Mouse (Mus musculus) hindbrain, embryonic 10.5 days (tissue): ENCODE measurements around the gene Thoc5. TPM values are rescaled to one million over a fixed set of nuclear protein-coding genes. Genes with fewer than 3 reads are reported as not detected.

ENCODE experiments used
- DNase-seq: peaks from one replicate; pipeline ENCODE4 v3.0.0-alpha.2; 2017; ENCODE audit warnings: low spot score
- H3K27ac ChIP-seq: fragments of 300-500 bp; sonication (generic); 2 replicates; pipeline ENCODE4 v1.5.1; 2016; ENCODE audit warnings: mild to moderate bottlenecking, moderate library complexity
- H3K27me3 ChIP-seq: fragments of 300-500 bp; sonication (generic); 2 replicates; pipeline ENCODE4 v1.6.1; 2016; ENCODE audit warnings: mild to moderate bottlenecking; ENCODE audit not compliant: poor library complexity, insufficient read depth, severe bottlenecking
- H3K36me3 ChIP-seq: fragments of 300-500 bp; sonication (generic); 2 replicates; pipeline ENCODE4 v1.6.1; 2016; ENCODE audit warnings: mild to moderate bottlenecking, moderate library complexity
- H3K4me1 ChIP-seq: fragments of 300-500 bp; sonication (generic); replicated peaks from 2 replicates; pipeline ENCODE4 v1.6.1; 2016; ENCODE audit warnings: mild to moderate bottlenecking
- H3K4me3 ChIP-seq: fragments of 300-500 bp; sonication (generic); 2 replicates; pipeline ENCODE4 v1.5.1; 2016; ENCODE audit warnings: mild to moderate bottlenecking, moderate library complexity
- H3K9me3 ChIP-seq: fragments of 300-500 bp; sonication (generic); 2 replicates; pipeline ENCODE4 v1.6.1; 2016; ENCODE audit warnings: mild to moderate bottlenecking, moderate library complexity
- WGBS: fragments of 180-500 bp; shearing (Covaris S2); methylation state at CpG from one replicate; pipeline ENCODE4 v1.1.7; 2016; 5-methylcytosine and 5-hydroxymethylcytosine counted together
- polyA plus RNA-seq: library from polyadenylated mRNA; unstranded; fragments of >200 nt; fragmentation: Nextera tagmentation; extraction: Ambion mirVana; gene quantifications from 2 replicates; pipeline ENCODE4 v1.2.1, GENCODE M21; 2016

Thoc5 gene
- polyA plus RNA-seq, 1 experiment from 2014 or later: 59.4 TPM

DNA sequence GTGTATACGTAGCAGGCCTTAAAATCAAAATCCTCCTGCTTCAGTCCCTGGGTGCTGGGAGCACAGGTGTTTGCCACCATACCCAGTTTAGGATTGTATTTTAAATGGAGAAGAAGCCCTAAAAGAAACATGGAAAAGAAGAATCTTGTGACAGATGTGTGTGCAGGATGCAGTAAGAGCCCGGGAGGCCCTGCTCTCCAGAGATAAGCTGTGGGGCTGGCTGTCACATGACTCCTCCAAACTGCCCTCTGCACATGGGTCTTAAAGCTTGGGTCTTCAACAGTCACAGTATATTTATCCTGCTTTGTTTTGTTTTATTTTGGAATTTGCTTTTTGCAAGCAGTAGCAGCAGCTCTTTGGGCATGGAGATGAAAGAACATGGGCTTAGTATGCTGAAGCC, 72.4 kb downstream of the Thoc5 start:
- Histone ChIP-seq H3K36me3 (no peaks in the 10 kb centered on the region), H3K4me1 (0 out of 2 replicates have a peak, but pooled peaks cover 3% of the 10 kb centered on the region), H3K9me3 (no peaks in the 10 kb centered on the region), H3K27ac (no peak overlapping the region), H3K27me3 (no peaks in the 10 kb centered on the region), H3K4me3 (no peak overlapping the region)
- 77% methylated on average over 2 of the region's 2 CpGs for WGBS
- DNase-seq: no peak

- H3K27me3 ChIP-seq: no peaks in the 10 kb centered on the region
- 83% methylated on average over 10 of the region's 10 CpGs for WGBS
- 0 out of 2 replicates have a peak, but pooled peaks cover 3% of the 10 kb centered on the region for H3K4me1 ChIP-seq
- no peak overlapping the region for H3K4me3 ChIP-seq
- DNase-seq: no peak
- H3K9me3 ChIP-seq: no peaks in the 10 kb centered on the region
- no peaks in the 10 kb centered on the region for H3K36me3 ChIP-seq
- no peak overlapping the region for H3K27ac ChIP-seq
Observed at GRCm38 (mm10) chr11:4968376-4968775, 73.3 kb downstream of the Thoc5 start.

- WGBS: 64% methylated on average over 13 of the region's 13 CpGs
- H3K27me3 ChIP-seq: peaks cover 13% of the 10 kb centered on the region; the same call in 1 of the 2 replicates
- H3K27ac ChIP-seq: no peak overlapping the region
- H3K9me3 ChIP-seq: no peaks in the 10 kb centered on the region
- DNase-seq: peak; percentile 58
- H3K4me1 ChIP-seq: 0 out of 2 replicates have a peak, but pooled peaks cover 3% of the 10 kb centered on the region
- H3K4me3 ChIP-seq: no peak overlapping the region
- no peaks in the 10 kb centered on the region for H3K36me3 ChIP-seq
Observed at GRCm38 (mm10) chr11:4972967-4973870, 78.1 kb downstream of the Thoc5 start.

GRCm38 (mm10) chr11:4973871-4974256, 78.7 kb downstream of the Thoc5 start:
- no peak overlapping the region for H3K27ac ChIP-seq
- no peak for DNase-seq

GRCm38 (mm10) chr11:4974376-4975122, 79.4 kb downstream of the Thoc5 start:
- Histone ChIP-seq H3K9me3 (no peaks in the 10 kb centered on the region), H3K27me3 (peaks cover 13% of the 10 kb centered on the region; the same call in 1 of the 2 replicates), H3K4me1 (0 out of 2 replicates have a peak, but pooled peaks cover 3% of the 10 kb centered on the region), H3K4me3 (no peak overlapping the region), H3K27ac (no peak overlapping the region), H3K36me3 (no peaks in the 10 kb centered on the region)
- WGBS: 82% methylated on average over 11 of the region's 11 CpGs
- DNase-seq: no peak

More at GRCm38 (mm10) chr11:4973871-4974256, 78.7 kb downstream of the Thoc5 start:
- 92% methylated on average over 2 of the region's 2 CpGs for WGBS
- H3K9me3 ChIP-seq: no peaks in the 10 kb centered on the region
- no peaks in the 10 kb centered on the region for H3K36me3 ChIP-seq
- H3K4me3 ChIP-seq: no peak overlapping the region
- peaks cover 13% of the 10 kb centered on the region; the same call in 1 of the 2 replicates for H3K27me3 ChIP-seq
- 0 out of 2 replicates have a peak, but pooled peaks cover 3% of the 10 kb centered on the region for H3K4me1 ChIP-seq

GRCm38 (mm10) chr11:4975623-4976022, 80.5 kb downstream of the Thoc5 start:
- Histone ChIP-seq H3K27me3 (peaks cover 13% of the 10 kb centered on the region; the same call in 1 of the 2 replicates), H3K4me1 (0 out of 2 replicates have a peak, but pooled peaks cover 3% of the 10 kb centered on the region), H3K27ac (no peak overlapping the region), H3K9me3 (no peaks in the 10 kb centered on the region), H3K4me3 (peak overlapping the region; percentile 31; the same call in 1 of the 2 replicates), H3K36me3 (no peaks in the 10 kb centered on the region)
- WGBS: 5% methylated on average over 14 of the region's 14 CpGs
- peak; percentile 67 for DNase-seq

Other genes starting within 250 kb of the Thoc5 start
- 696 and 709 TPM in 2 replicates for gene Uqcr10, start 191.0 kb upstream of the Thoc5 start, polyA plus RNA-seq
- 84.0 and 104 TPM in 2 replicates for gene Zmat5, start 190.6 kb upstream of the Thoc5 start, polyA plus RNA-seq
- 0.61 and 1.4 TPM in 2 replicates for gene Cabp7, start 148.5 kb upstream of the Thoc5 start, polyA plus RNA-seq
- 58.6 and 61.1 TPM in 2 replicates for gene Nf2, start 45.8 kb upstream of the Thoc5 start, polyA plus RNA-seq
- gene Nipsnap1, start 21.4 kb upstream of the Thoc5 start, polyA plus RNA-seq: 77.9 and 89.0 TPM in 2 replicates
- 0.29 and 0.44 TPM in 2 replicates for gene Nefh, start 52.7 kb downstream of the Thoc5 start, polyA plus RNA-seq
- gene Ap1b1, start 91.5 kb downstream of the Thoc5 start, polyA plus RNA-seq: 62.6 and 70.3 TPM in 2 replicates
- 0.44 and 0.84 TPM in 2 replicates for gene Rasl10a, start 162.8 kb downstream of the Thoc5 start, polyA plus RNA-seq
- 25.5 and 34.9 TPM in 2 replicates for gene Gas2l1, start 170.0 kb downstream of the Thoc5 start, polyA plus RNA-seq
- 29.1 and 29.3 TPM in 2 replicates for gene Rhbdd3, start 203.6 kb downstream of the Thoc5 start, polyA plus RNA-seq
- 877 and 924 TPM in 2 replicates for gene Ewsr1, start 203.9 kb downstream of the Thoc5 start, polyA plus RNA-seq